Mouse (Mus musculus): Measurements from ENCODE around the gene Gm11437. TPM values are rescaled to one million over a fixed set of nuclear protein-coding genes. Genes with fewer than 3 reads are reported as not detected.
A peak's percentile ranks its signal among the peaks of the same experiment; 100 is the strongest.

Gene Gm11437
- polyA plus RNA-seq, 1 experiment: not detected

DNA sequence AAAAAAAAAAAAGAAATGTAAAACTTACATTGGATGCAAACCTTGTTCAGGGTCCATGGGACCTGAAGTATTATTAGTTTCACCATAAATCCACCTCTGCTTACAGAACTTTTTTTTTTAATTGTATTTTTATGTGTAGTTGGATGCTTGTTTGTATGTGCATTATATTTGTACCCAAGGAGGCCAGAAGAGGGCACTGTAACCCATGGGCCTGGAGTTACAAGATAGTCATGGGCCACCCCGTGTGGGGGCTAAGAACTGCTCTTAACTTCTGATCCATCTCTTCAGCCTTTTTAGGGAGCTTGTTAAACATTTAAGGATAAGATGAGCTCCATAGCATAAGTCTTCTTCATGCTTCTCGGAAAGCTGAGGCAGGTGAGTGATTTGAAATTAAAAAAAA lies 16.4 kb downstream of the Gm11437 start:
- no peaks in the 10 kb centered on the region for H3K4me1 ChIP-seq (ENCODE audit: control insufficient read depth, insufficient read depth, low read length)

DNA sequence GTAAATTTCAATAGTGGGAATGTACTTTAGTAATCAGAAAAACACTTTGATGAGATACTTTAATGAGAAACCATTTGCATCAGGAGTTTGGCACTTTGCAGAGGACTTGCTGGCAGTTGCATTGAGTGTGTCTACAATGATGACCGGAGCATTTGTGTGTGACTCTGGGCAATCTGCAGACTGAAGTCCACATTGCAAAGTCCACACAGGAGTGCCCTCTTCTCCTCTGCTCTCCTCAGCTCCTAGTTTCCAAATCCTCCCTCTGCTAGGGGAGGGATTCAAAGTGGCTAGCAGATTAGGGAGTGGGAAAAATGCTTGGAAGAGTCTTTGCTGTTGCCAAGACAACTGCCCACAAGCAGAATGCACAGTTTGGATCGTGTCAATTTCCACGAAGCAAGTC lies 21.2 kb downstream of the Gm11437 start:
- TF ChIP-seq POLR2A (IDR thresholded peaks at IDR 0.05; ENCODE audit: low read depth, low read length) (no peak), CTCF (IDR thresholded peaks at IDR 0.05; ENCODE audit: borderline replicate concordance, insufficient read depth, low read length) (no peak)
- Histone ChIP-seq H3K27ac (ENCODE audit: insufficient read depth, low read length) (no peak overlapping the region), H3K4me3 (ENCODE audit: insufficient read depth, low read length) (no peak overlapping the region), H3K4me1 (ENCODE audit: control insufficient read depth, insufficient read depth, low read length) (no peaks in the 10 kb centered on the region)

More for the DNA sequence above, 16.4 kb downstream of the Gm11437 start:
- TF ChIP-seq CTCF (IDR thresholded peaks at IDR 0.05; ENCODE audit: borderline replicate concordance, insufficient read depth, low read length) (no peak), POLR2A (IDR thresholded peaks at IDR 0.05; ENCODE audit: low read depth, low read length) (no peak)
- Histone ChIP-seq H3K4me3 (ENCODE audit: insufficient read depth, low read length) (no peak overlapping the region), H3K27ac (ENCODE audit: insufficient read depth, low read length) (no peak overlapping the region)

DNA sequence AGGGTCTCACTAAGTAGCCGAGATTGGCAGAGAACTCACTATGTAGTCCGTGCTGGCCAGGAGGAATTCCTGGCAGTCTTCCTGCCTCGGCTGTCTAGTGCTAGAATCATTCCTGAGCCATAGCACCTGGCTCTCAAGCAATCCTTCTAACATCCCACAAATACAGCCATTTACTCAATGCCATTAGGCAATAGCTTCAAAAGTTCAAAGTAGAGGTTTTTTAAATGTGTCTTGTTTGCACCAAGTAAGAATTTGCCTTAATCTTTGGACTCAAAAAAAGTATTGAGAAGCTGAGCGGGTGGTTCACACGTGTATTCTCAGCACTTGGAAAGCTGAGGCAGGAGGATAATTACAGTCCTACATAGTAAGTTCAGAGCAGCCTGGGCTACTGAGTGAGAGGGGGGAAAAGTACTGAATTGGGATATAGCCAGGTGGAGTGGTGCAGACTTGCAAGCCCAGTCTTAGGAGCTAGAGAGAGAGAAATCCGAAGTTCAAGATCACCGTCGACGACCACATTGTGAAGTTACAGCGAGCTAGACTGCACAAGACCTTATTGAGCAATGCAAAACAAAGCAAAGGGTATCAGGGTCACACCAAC lies 22.0 kb downstream of the Gm11437 start:
- TF ChIP-seq CTCF (IDR thresholded peaks at IDR 0.05; ENCODE audit: borderline replicate concordance, insufficient read depth, low read length): no peak
- no peaks in the 10 kb centered on the region for H3K4me1 ChIP-seq (ENCODE audit: control insufficient read depth, insufficient read depth, low read length)
- no peak overlapping the region for H3K4me3 ChIP-seq (ENCODE audit: insufficient read depth, low read length)
- H3K27ac ChIP-seq (ENCODE audit: insufficient read depth, low read length): no peak overlapping the region

GRCm38 (mm10) chr11:84141752-84142151 lies 25.5 kb downstream of the Gm11437 start:
- no peak for TF ChIP-seq CTCF (IDR thresholded peaks at IDR 0.05; ENCODE audit: borderline replicate concordance, insufficient read depth, low read length)
- no peak for TF ChIP-seq POLR2A (IDR thresholded peaks at IDR 0.05; ENCODE audit: low read depth, low read length)
- H3K27ac ChIP-seq (ENCODE audit: insufficient read depth, low read length): no peak overlapping the region
- H3K4me3 ChIP-seq (ENCODE audit: insufficient read depth, low read length): no peak overlapping the region
- no peaks in the 10 kb centered on the region for H3K4me1 ChIP-seq (ENCODE audit: control insufficient read depth, insufficient read depth, low read length)

DNA sequence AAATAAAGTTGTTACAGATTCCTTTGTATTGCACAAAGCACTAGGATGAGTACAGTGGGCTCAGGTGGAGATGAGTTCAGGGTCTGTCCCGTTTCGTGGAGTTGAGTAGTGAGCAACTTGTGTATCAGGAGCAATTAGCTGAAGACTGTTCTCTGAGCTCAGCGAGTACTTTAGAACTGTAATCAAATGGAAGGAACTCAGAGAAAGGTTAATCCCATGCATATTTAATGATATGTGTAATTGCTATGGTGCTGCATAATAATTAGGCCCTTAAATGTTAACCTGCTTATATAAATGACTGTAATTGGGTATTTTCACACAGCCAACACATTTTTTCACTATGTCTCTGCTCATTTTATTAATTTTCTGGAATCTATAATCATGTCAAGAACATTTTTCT lies 30.8 kb downstream of the Gm11437 start:
- TF ChIP-seq CTCF (IDR thresholded peaks at IDR 0.05; ENCODE audit: borderline replicate concordance, insufficient read depth, low read length): no peak
- TF ChIP-seq POLR2A (IDR thresholded peaks at IDR 0.05; ENCODE audit: low read depth, low read length): no peak

GRCm38 (mm10) chr11:84134331-84134860 lies 32.9 kb downstream of the Gm11437 start:
- H3K4me3 ChIP-seq (ENCODE audit: insufficient read depth, low read length): no peak overlapping the region
- no peak overlapping the region for H3K27ac ChIP-seq (ENCODE audit: insufficient read depth, low read length)
- H3K4me1 ChIP-seq (ENCODE audit: control insufficient read depth, insufficient read depth, low read length): no peaks in the 10 kb centered on the region
- TF ChIP-seq POLR2A (IDR thresholded peaks at IDR 0.05; ENCODE audit: low read depth, low read length) (no peak), CTCF (IDR thresholded peaks at IDR 0.05; ENCODE audit: borderline replicate concordance, insufficient read depth, low read length) (no peak)

More for the DNA sequence above, 30.8 kb downstream of the Gm11437 start:
- Histone ChIP-seq H3K4me3 (ENCODE audit: insufficient read depth, low read length) (no peak overlapping the region), H3K4me1 (ENCODE audit: control insufficient read depth, insufficient read depth, low read length) (no peaks in the 10 kb centered on the region), H3K27ac (ENCODE audit: insufficient read depth, low read length) (no peak overlapping the region)

DNA sequence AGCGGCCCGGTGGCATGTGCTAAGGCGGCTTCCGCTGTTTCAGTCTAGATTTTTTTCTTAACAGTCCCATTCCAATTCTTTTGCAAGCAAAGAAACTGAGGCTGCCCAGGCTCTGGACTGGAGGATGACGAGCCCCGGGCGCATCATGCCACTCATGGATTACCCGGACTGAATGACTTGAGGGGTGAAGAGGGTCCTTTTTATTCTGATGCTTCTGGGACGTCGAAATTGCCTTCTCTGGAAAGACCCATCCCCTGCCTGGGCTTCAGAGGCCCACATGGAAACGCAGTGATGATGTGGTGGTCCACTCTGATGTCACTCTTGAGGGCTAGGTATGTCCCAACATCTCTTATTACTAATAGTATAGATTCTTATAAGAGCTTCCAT lies 37.5 kb downstream of the Gm11437 start:
- H3K4me1 ChIP-seq (ENCODE audit: control insufficient read depth, insufficient read depth, low read length): no peaks in the 10 kb centered on the region
- peak overlapping the region; percentile 64 for H3K4me3 ChIP-seq (ENCODE audit: insufficient read depth, low read length)
- no peak overlapping the region for H3K27ac ChIP-seq (ENCODE audit: insufficient read depth, low read length)
- TF ChIP-seq CTCF (IDR thresholded peaks at IDR 0.05; ENCODE audit: borderline replicate concordance, insufficient read depth, low read length) (no peak), POLR2A (IDR thresholded peaks at IDR 0.05; ENCODE audit: low read depth, low read length) (no peak)

- H3K4me1 ChIP-seq (ENCODE audit: control insufficient read depth, insufficient read depth, low read length): no peaks in the 10 kb centered on the region
- peak; percentile 75 for TF ChIP-seq POLR2A (IDR thresholded peaks at IDR 0.05; ENCODE audit: low read depth, low read length)
- TF ChIP-seq CTCF (IDR thresholded peaks at IDR 0.05; ENCODE audit: borderline replicate concordance, insufficient read depth, low read length): no peak
- peak within 1 kb of the TSS; percentile 2; the same call in 1 of the 2 replicates for H3K27ac ChIP-seq (ENCODE audit: insufficient read depth, low read length)
- H3K4me3 ChIP-seq (ENCODE audit: insufficient read depth, low read length): peak within 1 kb of the TSS; percentile 100
Measured at GRCm38 (mm10) chr11:84128943-84129798, 38.1 kb downstream of the Gm11437 start, which contains the start of the genes Tada2a and Acaca. Gene Tada2a (minus strand): TSS chr11:84129600. Gene Acaca (plus strand): TSS chr11:84129672.

DNA sequence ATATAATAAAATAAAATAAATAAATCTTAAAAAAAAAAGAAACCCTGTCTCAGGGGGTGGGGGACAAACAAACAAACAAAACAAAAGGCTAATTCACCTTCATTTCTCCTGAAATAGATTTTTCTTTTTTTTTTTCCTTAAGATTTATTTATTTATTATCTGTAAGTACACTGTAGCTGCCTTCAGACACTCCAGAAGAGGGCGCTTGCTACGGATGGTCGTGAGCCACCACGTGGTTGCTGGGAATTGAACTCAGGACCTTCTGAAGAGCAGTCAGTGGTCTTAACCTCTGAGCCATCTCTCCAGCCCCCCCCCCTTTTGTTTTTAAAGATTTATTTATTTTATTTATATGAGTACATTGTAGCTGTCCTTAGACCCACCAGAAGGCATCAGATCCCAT lies 39.3 kb downstream of the Gm11437 start:
- H3K27ac ChIP-seq (ENCODE audit: insufficient read depth, low read length): no peak overlapping the region
- H3K4me3 ChIP-seq (ENCODE audit: insufficient read depth, low read length): no peak overlapping the region
- TF ChIP-seq POLR2A (IDR thresholded peaks at IDR 0.05; ENCODE audit: low read depth, low read length) (no peak), CTCF (IDR thresholded peaks at IDR 0.05; ENCODE audit: borderline replicate concordance, insufficient read depth, low read length) (no peak)
- no peaks in the 10 kb centered on the region for H3K4me1 ChIP-seq (ENCODE audit: control insufficient read depth, insufficient read depth, low read length)
